Mouse (Mus musculus) left cerebral cortex, postnatal 14 days (tissue): ENCODE results near the gene Gm49337. TPM values are rescaled to one million over a fixed set of nuclear protein-coding genes. Genes with fewer than 3 reads are reported as not detected.
A peak's percentile ranks its signal among the peaks of the same experiment; 100 is the strongest.

ENCODE experiments used
- DNase-seq, 2 experiments: peaks; one replicate each; pipeline ENCODE4 v3.0.0; 2021 to 2022; ENCODE audit warnings: low spot score in 2 of 2, mixed read lengths in 1 of 2
- intact Hi-C: fragments of 180-260 bp; cut with DNase I; formaldehyde crosslinking; loops from one replicate; pipeline ENCODE4 v1.15.1; 2025
- total RNA-seq, 2 experiments: library from RNA; stranded (reverse); gene quantifications; 2 replicates each; pipeline ENCODE4 v1.2.3; 2021

The Gm49337 gene
- total RNA-seq, 2 experiments from 2014 or later = 2.0 TPM; not detected in 1

- intact Hi-C loops = no loop called here
- DNase-seq = no peak
These were observed 95.0 kb downstream of the Gm49337 start for GRCm38 (mm10) chr4:116268220-116268619.

- intact Hi-C loops = loop anchor here (5.0 kb wide), 1 partner anchor 115 kb away; the partner anchor contains the start of gene Tspan1
- peak in 1 of 2 experiments; percentile 19 for DNase-seq
These were observed 109.0 kb downstream of the Gm49337 start for GRCm38 (mm10) chr4:116282211-116282610.

- intact Hi-C loops = no loop called here
- DNase-seq = peak; percentile 35 to 43
These were observed 118.4 kb downstream of the Gm49337 start for GRCm38 (mm10) chr4:116291561-116291960.

- intact Hi-C loops = no loop called here
- no peak for DNase-seq
These were observed 120.1 kb downstream of the Gm49337 start for GRCm38 (mm10) chr4:116293296-116293695.

GRCm38 (mm10) chr4:116300878-116301355 lies 127.7 kb downstream of the Gm49337 start:
- DNase-seq = no peak

GRCm38 (mm10) chr4:116304551-116304950 lies 131.4 kb downstream of the Gm49337 start:
- DNase-seq = no peak
- intact Hi-C loops = no loop called here

More at GRCm38 (mm10) chr4:116300878-116301355, 127.7 kb downstream of the Gm49337 start:
- intact Hi-C loops = no loop called here

- intact Hi-C loops = no loop called here
- DNase-seq = no peak
These were observed 144.4 kb downstream of the Gm49337 start for GRCm38 (mm10) chr4:116317575-116317974.

GRCm38 (mm10) chr4:116322127-116322526 lies 148.9 kb downstream of the Gm49337 start:
- intact Hi-C loops = no loop called here
- DNase-seq = no peak

GRCm38 (mm10) chr4:116329256-116329655 lies 156.1 kb downstream of the Gm49337 start:
- intact Hi-C loops = no loop called here
- DNase-seq = no peak

GRCm38 (mm10) chr4:116336294-116336693 lies 163.1 kb downstream of the Gm49337 start:
- intact Hi-C loops = no loop called here
- DNase-seq = no peak

GRCm38 (mm10) chr4:116342119-116342518 lies 168.9 kb downstream of the Gm49337 start:
- DNase-seq = peak; percentile 65 to 78
- intact Hi-C loops = loop anchor here (10.0 kb wide), 1 partner anchor 173 kb away; no protein-coding TSS in a partner anchor

Other genes with a start within 250 kb of the Gm49337 start
- gene Dmbx1, start 233.5 kb upstream of the Gm49337 start, total RNA-seq = under 1 TPM in 1 of 2 experiments, not detected in 1; 0.18 TPM
- gene Faah, start 155.5 kb upstream of the Gm49337 start, total RNA-seq = 10 to 100 TPM; 86.6 to 90.7 TPM
- gene Nsun4, start 119.5 kb upstream of the Gm49337 start, total RNA-seq = 1 to 10 TPM; 8.5 to 9.1 TPM
- gene Uqcrh, start 98.3 kb upstream of the Gm49337 start, total RNA-seq = 100 to 1,000 TPM; 434 to 435 TPM
- gene Lrrc41, start 98.1 kb upstream of the Gm49337 start, total RNA-seq = 10 to 100 TPM; 45.0 to 46.0 TPM
- under 1 TPM; 0.55 to 0.82 TPM for gene Rad54l, start 49.7 kb upstream of the Gm49337 start, total RNA-seq
- gene Pomgnt1, start 49.5 kb upstream of the Gm49337 start, total RNA-seq = 10 to 100 TPM; 69.3 to 71.5 TPM
- gene Lurap1, start 22.0 kb upstream of the Gm49337 start, total RNA-seq = 10 to 100 TPM; 23.3 to 29.5 TPM
- under 1 TPM in 1 of 2 experiments, not detected in 1; 0.47 TPM for gene Tspan1, start 5.8 kb upstream of the Gm49337 start, total RNA-seq
- not detected for gene 1700042G07Rik, start within 50 bp of the Gm49337 start, total RNA-seq
- gene Pik3r3, start 48.2 kb downstream of the Gm49337 start, total RNA-seq = 10 to 100 TPM; 39.6 to 46.0 TPM